Mouse (Mus musculus): ENCODE data around the gene Dkkl1. TPM values are rescaled to one million over a fixed set of nuclear protein-coding genes. Genes with fewer than 3 reads are reported as not detected.
"Not testable (repeated sequence)": the region's sequence is repeated elsewhere in the genome, so short reads cannot be mapped to it uniquely, and the experiment has no call there.

Gene Dkkl1
- polyA plus RNA-seq, 1 experiment from 2014 or later: 1.5 TPM

GRCm38 (mm10) chr7:45178550-45178949 is 33.4 kb downstream of the Dkkl1 start:
- no peaks in the 10 kb centered on the region for H3K36me3 ChIP-seq (ENCODE audit: control insufficient read depth, insufficient read depth)

GRCm38 (mm10) chr7:45176356-45176755 is 35.6 kb downstream of the Dkkl1 start:
- peaks cover 76% of the 10 kb centered on the region for H3K27me3 ChIP-seq (ENCODE audit: control insufficient read depth, insufficient read depth, low read depth, low read length)

More at GRCm38 (mm10) chr7:45178550-45178949, 33.4 kb downstream of the Dkkl1 start:
- Histone ChIP-seq H3K27ac (ENCODE audit: low read length) (no peak overlapping the region), H3K9me3 (replicated peaks; ENCODE audit: control insufficient read depth, low read length) (no peaks in the 10 kb centered on the region), H3K4me1 (ENCODE audit: control insufficient read depth, low read depth, low read length) (peaks cover 10% of the 10 kb centered on the region), H3K4me2 (ENCODE audit: low read depth, low read length) (no peak overlapping the region), H3K27me3 (ENCODE audit: control insufficient read depth, insufficient read depth, low read depth, low read length) (peaks cover 97% of the 10 kb centered on the region), H3K9ac (ENCODE audit: low read depth, low read length) (no peak overlapping the region), H3K4me3 (ENCODE audit: low read depth, low read length) (no peak overlapping the region)
- WGBS (ENCODE audit: insufficient replicate concordance): 18% methylated on average over 7 of the region's 7 CpGs
- ATAC-seq (ENCODE audit: low read depth): no peak

GRCm38 (mm10) chr7:45175929-45176328 is 36.0 kb downstream of the Dkkl1 start:
- H3K4me3 ChIP-seq (ENCODE audit: low read depth, low read length): no peak overlapping the region
- no peak overlapping the region for H3K9ac ChIP-seq (ENCODE audit: low read depth, low read length)
- ATAC-seq (ENCODE audit: low read depth): no peak
- H3K36me3 ChIP-seq (ENCODE audit: control insufficient read depth, insufficient read depth): no peaks in the 10 kb centered on the region
- no peak overlapping the region for H3K4me2 ChIP-seq (ENCODE audit: low read depth, low read length)
- H3K27me3 ChIP-seq (ENCODE audit: control insufficient read depth, insufficient read depth, low read depth, low read length): peaks cover 72% of the 10 kb centered on the region
- no peaks in the 10 kb centered on the region for H3K4me1 ChIP-seq (ENCODE audit: control insufficient read depth, low read depth, low read length)
- no peak overlapping the region for H3K27ac ChIP-seq (ENCODE audit: low read length)
- no peaks in the 10 kb centered on the region; the same call in 1 of the 2 replicates for H3K9me3 ChIP-seq (replicated peaks; ENCODE audit: control insufficient read depth, low read length)
- 3% methylated on average over 23 of the region's 23 CpGs for WGBS (ENCODE audit: insufficient replicate concordance)

More at GRCm38 (mm10) chr7:45176356-45176755, 35.6 kb downstream of the Dkkl1 start:
- no peak overlapping the region for H3K4me3 ChIP-seq (ENCODE audit: low read depth, low read length)
- WGBS (ENCODE audit: insufficient replicate concordance): 2% methylated on average over 31 of the region's 31 CpGs
- no peak overlapping the region for H3K9ac ChIP-seq (ENCODE audit: low read depth, low read length)
- no peak overlapping the region for H3K27ac ChIP-seq (ENCODE audit: low read length)
- H3K4me1 ChIP-seq (ENCODE audit: control insufficient read depth, low read depth, low read length): peaks cover under 1% of the 10 kb centered on the region; the same call in 1 of the 2 replicates
- no peaks in the 10 kb centered on the region for H3K36me3 ChIP-seq (ENCODE audit: control insufficient read depth, insufficient read depth)
- H3K4me2 ChIP-seq (ENCODE audit: low read depth, low read length): no peak overlapping the region
- H3K9me3 ChIP-seq (replicated peaks; ENCODE audit: control insufficient read depth, low read length): no peaks in the 10 kb centered on the region; the same call in 1 of the 2 replicates
- no peak for ATAC-seq (ENCODE audit: low read depth)

GRCm38 (mm10) chr7:45175398-45175797 is 36.5 kb downstream of the Dkkl1 start:
- Histone ChIP-seq H3K4me1 (ENCODE audit: control insufficient read depth, low read depth, low read length) (no peaks in the 10 kb centered on the region), H3K4me3 (ENCODE audit: low read depth, low read length) (no peak overlapping the region), H3K36me3 (ENCODE audit: control insufficient read depth, insufficient read depth) (no peaks in the 10 kb centered on the region), H3K9me3 (replicated peaks; ENCODE audit: control insufficient read depth, low read length) (no peaks in the 10 kb centered on the region; the same call in 1 of the 2 replicates), H3K9ac (ENCODE audit: low read depth, low read length) (no peak overlapping the region), H3K4me2 (ENCODE audit: low read depth, low read length) (no peak overlapping the region), H3K27ac (ENCODE audit: low read length) (no peak overlapping the region), H3K27me3 (ENCODE audit: control insufficient read depth, insufficient read depth, low read depth, low read length) (peaks cover 70% of the 10 kb centered on the region)
- 1% methylated on average over 13 of the region's 13 CpGs for WGBS (ENCODE audit: insufficient replicate concordance)
- no peak for ATAC-seq (ENCODE audit: low read depth)

- H3K4me2 ChIP-seq (ENCODE audit: low read depth, low read length): no peak overlapping the region
- no peak overlapping the region for H3K9ac ChIP-seq (ENCODE audit: low read depth, low read length)
- H3K36me3 ChIP-seq (ENCODE audit: control insufficient read depth, insufficient read depth): no peaks in the 10 kb centered on the region
- H3K4me3 ChIP-seq (ENCODE audit: low read depth, low read length): no peak overlapping the region
- H3K4me1 ChIP-seq (ENCODE audit: control insufficient read depth, low read depth, low read length): no peaks in the 10 kb centered on the region
- no peak for ATAC-seq (ENCODE audit: low read depth)
- H3K27ac ChIP-seq (ENCODE audit: low read length): no peak overlapping the region
- peaks cover 63% of the 10 kb centered on the region for H3K27me3 ChIP-seq (ENCODE audit: control insufficient read depth, insufficient read depth, low read depth, low read length)
- 4% methylated on average over 29 of the region's 29 CpGs for WGBS (ENCODE audit: insufficient replicate concordance)
- peaks cover under 1% of the 10 kb centered on the region for H3K9me3 ChIP-seq (replicated peaks; ENCODE audit: control insufficient read depth, low read length)
These were observed 37.2 kb downstream of the Dkkl1 start for GRCm38 (mm10) chr7:45174567-45175280.

- H3K4me3 ChIP-seq (ENCODE audit: low read depth, low read length); H3K27ac ChIP-seq (ENCODE audit: low read length); H3K9me3 ChIP-seq (replicated peaks; ENCODE audit: control insufficient read depth, low read length); H3K9ac ChIP-seq (ENCODE audit: low read depth, low read length); H3K4me2 ChIP-seq (ENCODE audit: low read depth, low read length); H3K4me1 ChIP-seq (ENCODE audit: control insufficient read depth, low read depth, low read length); H3K36me3 ChIP-seq (ENCODE audit: control insufficient read depth, insufficient read depth); ATAC-seq (ENCODE audit: low read depth): not testable (repeated sequence)
- WGBS (ENCODE audit: insufficient replicate concordance): 67% methylated on average over 1 of the region's 1 CpGs
- peaks cover 61% of the 10 kb centered on the region for H3K27me3 ChIP-seq (ENCODE audit: control insufficient read depth, insufficient read depth, low read depth, low read length)
These were observed 38.2 kb downstream of the Dkkl1 start for GRCm38 (mm10) chr7:45173772-45174171.

GRCm38 (mm10) chr7:45172974-45173373 is 39.0 kb downstream of the Dkkl1 start:
- 46% methylated on average over 7 of the region's 7 CpGs for WGBS (ENCODE audit: insufficient replicate concordance)
- Histone ChIP-seq H3K27me3 (ENCODE audit: control insufficient read depth, insufficient read depth, low read depth, low read length) (peaks cover 61% of the 10 kb centered on the region), H3K9me3 (replicated peaks; ENCODE audit: control insufficient read depth, low read length) (peaks cover 6% of the 10 kb centered on the region), H3K9ac (ENCODE audit: low read depth, low read length) (no peak overlapping the region), H3K4me1 (ENCODE audit: control insufficient read depth, low read depth, low read length) (no peaks in the 10 kb centered on the region), H3K27ac (ENCODE audit: low read length) (no peak overlapping the region), H3K36me3 (ENCODE audit: control insufficient read depth, insufficient read depth) (no peaks in the 10 kb centered on the region), H3K4me3 (ENCODE audit: low read depth, low read length) (no peak overlapping the region), H3K4me2 (ENCODE audit: low read depth, low read length) (no peak overlapping the region)
- no peak for ATAC-seq (ENCODE audit: low read depth)

- H3K27ac ChIP-seq (ENCODE audit: low read length): no peak overlapping the region
- H3K4me2 ChIP-seq (ENCODE audit: low read depth, low read length): no peak overlapping the region
- peaks cover 61% of the 10 kb centered on the region for H3K27me3 ChIP-seq (ENCODE audit: control insufficient read depth, insufficient read depth, low read depth, low read length)
- no peaks in the 10 kb centered on the region for H3K36me3 ChIP-seq (ENCODE audit: control insufficient read depth, insufficient read depth)
- WGBS (ENCODE audit: insufficient replicate concordance): 68% methylated on average over 3 of the region's 3 CpGs
- no peak for ATAC-seq (ENCODE audit: low read depth)
- no peak overlapping the region for H3K4me3 ChIP-seq (ENCODE audit: low read depth, low read length)
- no peaks in the 10 kb centered on the region for H3K4me1 ChIP-seq (ENCODE audit: control insufficient read depth, low read depth, low read length)
- peaks cover 6% of the 10 kb centered on the region for H3K9me3 ChIP-seq (replicated peaks; ENCODE audit: control insufficient read depth, low read length)
- H3K9ac ChIP-seq (ENCODE audit: low read depth, low read length): no peak overlapping the region
These were observed 42.5 kb downstream of the Dkkl1 start for GRCm38 (mm10) chr7:45169495-45169894.

GRCm38 (mm10) chr7:45168656-45169055 is 43.3 kb downstream of the Dkkl1 start:
- H3K27me3 ChIP-seq (ENCODE audit: control insufficient read depth, insufficient read depth, low read depth, low read length): peaks cover 62% of the 10 kb centered on the region
- no peaks in the 10 kb centered on the region for H3K36me3 ChIP-seq (ENCODE audit: control insufficient read depth, insufficient read depth)
- no peak overlapping the region for H3K4me2 ChIP-seq (ENCODE audit: low read depth, low read length)
- H3K9ac ChIP-seq (ENCODE audit: low read depth, low read length): no peak overlapping the region
- no peak overlapping the region for H3K27ac ChIP-seq (ENCODE audit: low read length)
- peaks cover 3% of the 10 kb centered on the region for H3K4me1 ChIP-seq (ENCODE audit: control insufficient read depth, low read depth, low read length)
- 8% methylated on average over 24 of the region's 24 CpGs for WGBS (ENCODE audit: insufficient replicate concordance)
- no peak for ATAC-seq (ENCODE audit: low read depth)
- H3K4me3 ChIP-seq (ENCODE audit: low read depth, low read length): no peak overlapping the region
- H3K9me3 ChIP-seq (replicated peaks; ENCODE audit: control insufficient read depth, low read length): peaks cover 6% of the 10 kb centered on the region
